Mouse (Mus musculus): ENCODE results near the gene 1110004F10Rik.

1110004F10Rik gene

GRCm38 (mm10) chr7:116145030-116145429, 105.8 kb downstream of the 1110004F10Rik start:
- no peak for DNase-seq (ENCODE audit: low spot score)

GRCm38 (mm10) chr7:116147114-116147513, 107.9 kb downstream of the 1110004F10Rik start:
- no peak for DNase-seq (ENCODE audit: low spot score)

- no peak for DNase-seq (ENCODE audit: low spot score)
These were observed 110.4 kb downstream of the 1110004F10Rik start for GRCm38 (mm10) chr7:116149568-116149967.

GRCm38 (mm10) chr7:116153781-116154368, 114.7 kb downstream of the 1110004F10Rik start:
- no peak for DNase-seq (ENCODE audit: low spot score)
